Mouse (Mus musculus): ENCODE results near the gene Mapre3.

Mapre3 gene

DNA sequence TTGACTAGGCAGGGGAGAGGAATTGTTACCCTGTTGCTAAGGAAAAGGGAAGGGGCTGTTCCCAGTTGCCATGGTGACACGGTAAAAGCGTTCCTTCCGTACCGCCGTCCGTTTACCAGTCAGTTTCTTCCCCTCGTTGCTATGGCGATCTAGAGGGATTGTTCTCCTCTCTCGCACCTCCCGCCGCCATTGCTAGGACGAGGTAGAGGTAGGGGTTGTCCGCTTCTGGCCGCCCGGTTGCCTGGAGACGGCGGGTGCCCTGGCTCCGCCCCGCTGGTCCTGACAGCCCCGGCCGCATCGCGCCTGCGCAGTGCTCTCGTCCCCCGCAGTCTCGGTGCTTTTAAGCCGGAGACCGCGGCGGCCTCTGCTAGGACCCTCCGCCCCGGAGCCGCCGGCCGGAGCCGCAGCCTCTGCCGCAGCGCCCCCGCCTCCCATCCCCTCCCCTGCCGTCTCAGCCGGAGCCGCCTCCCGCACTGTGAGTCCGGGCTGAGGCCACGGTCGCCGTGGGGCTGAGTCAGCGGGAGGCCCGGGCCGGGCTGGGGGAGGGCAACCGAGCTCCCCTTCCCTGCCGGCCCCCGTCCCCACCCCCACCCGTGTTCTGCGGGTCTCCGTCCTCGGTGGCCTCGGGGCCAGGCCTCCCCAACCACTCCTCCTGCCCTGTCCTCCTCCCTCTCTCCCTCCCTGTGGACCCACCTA is at the start of gene Mapre3:
Gene Mapre3, plus strand, starts transcription at position 218 of the 696 bp plus-strand sequence.
- peak; percentile 95 for DNase-seq

DNA sequence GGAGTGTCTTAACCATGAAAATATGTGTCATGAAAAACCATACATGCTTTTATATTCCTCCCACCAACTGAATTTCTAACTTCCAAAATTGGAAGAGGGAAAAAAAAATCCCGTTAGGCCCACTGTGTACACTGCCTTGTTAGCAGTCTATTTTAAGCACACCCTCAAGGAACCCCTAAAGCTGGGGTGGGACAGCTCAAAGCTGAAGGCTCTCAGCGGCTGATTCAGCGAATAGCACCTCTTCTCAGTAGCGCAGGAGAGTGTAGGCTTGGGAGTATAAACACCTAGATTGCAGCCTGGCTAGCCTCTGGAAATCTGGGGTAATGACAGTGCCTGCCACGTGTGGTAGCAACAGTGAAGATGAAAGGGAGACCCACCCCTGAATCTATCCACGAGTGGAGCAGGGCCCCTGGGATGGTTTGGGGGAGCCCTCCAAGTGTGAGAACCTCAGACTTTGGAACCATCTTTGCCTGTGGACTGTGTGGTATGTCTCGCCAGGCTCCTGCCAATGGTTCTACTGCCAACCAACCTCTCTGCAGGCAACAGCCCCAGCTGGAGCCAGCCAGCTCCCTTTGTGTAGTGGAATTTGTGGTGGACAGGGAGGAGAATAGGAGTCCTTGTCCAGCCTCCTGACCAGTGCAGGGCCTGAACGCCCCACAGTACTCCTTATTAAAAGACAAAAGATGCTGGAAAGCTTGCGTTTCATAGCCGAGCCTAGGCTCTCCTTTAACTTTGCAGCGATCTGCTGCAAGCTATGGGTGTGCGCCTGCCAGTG is 48.7 kb upstream of the Mapre3 start:
- DNase-seq: no peak

DNA sequence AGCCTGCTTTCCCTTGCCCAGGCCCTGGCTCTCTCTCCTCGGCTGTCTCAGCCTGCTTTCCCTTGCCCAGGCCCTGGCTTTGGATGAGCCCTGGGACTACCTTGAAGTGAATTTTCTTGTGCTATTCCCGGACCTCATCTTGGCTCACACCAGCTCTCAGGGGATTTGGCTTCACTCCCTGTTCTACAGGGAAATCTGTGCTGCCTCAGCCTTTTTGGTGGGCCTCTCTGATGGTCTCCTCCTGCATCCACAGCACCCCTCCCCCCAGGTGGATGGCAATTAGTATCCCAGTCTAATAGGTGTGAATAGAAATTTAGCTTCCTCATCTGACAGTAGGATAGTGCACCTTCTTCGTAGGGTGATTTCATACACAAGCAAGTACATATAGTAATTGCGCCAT is 46.4 kb upstream of the Mapre3 start:
- no peak for DNase-seq

DNA sequence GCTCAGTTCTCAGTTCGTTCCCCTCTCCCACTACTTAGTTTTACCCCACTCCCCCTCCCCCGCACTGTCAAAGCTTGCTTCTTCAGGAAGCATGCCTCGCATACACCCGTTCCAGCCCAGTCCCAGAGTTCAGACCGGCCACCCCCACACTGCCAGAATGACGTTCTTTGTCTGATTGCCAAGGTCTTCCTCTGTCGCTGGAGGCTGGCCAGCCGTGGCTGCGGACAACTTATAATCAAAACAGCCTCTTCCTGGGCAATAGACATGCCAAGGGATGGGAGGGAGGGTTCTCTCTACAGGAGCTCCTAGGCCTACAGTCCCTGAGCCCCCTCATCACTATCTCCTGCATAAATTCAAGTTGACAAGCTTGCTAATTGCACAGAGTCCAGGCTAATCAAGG is 45.8 kb upstream of the Mapre3 start:
- DNase-seq: peak; percentile 72

DNA sequence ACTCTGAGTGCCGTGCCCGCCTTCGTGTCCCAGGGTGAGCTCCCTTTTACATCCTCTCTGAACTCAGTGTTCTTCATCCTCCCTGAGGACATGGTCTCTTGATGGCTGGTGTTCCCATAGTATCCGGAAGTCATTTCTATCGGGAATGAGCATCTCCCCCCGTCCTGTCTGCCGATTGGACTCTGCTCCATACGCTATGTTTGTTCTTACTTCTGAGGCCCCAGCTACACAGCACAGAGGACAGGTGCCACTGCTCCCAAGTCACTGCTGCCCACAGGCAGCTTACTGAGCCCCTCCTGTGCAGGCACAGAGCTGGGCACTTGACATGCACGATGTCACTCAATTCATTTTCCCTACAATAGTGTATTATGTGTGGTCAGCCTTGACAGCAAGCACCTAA is 45.4 kb upstream of the Mapre3 start:
- DNase-seq: no peak

DNA sequence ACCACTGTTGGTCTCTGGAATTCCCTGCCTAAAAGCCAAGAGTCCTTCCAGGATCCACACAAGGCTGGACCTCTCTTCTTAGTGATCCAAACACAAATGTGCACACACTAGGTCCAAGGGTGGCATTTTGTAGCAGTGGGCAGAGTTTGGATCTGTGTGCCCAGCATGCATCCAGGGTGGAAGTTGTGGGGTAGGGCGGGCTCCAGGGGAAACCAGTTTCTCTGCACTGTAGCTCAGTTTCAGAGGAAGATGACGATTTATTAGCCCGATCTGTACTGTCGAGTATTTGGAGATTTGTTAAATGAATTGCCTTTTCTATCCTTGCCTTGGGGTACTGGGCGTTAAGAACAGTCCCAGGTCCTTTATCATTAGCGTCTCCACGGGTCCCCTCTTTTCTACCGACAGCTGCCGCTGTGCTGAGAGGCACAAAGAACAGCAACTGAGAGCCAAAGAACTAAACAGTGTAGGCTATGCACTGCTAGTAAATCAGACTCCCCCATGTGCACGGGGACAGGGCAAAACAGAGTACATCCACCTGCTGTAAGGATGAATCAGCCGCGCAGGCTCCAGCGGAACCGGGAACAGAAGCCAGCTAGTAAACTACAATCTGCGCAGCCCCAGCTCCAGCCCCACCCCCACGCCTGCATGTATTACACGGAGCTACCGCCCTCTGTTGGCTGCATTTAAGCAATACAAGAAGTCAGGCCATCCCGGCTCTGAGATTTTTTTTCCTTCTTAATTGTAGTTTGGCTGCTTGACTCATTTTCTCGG is 39.7 kb upstream of the Mapre3 start:
- DNase-seq: peak; percentile 91

DNA sequence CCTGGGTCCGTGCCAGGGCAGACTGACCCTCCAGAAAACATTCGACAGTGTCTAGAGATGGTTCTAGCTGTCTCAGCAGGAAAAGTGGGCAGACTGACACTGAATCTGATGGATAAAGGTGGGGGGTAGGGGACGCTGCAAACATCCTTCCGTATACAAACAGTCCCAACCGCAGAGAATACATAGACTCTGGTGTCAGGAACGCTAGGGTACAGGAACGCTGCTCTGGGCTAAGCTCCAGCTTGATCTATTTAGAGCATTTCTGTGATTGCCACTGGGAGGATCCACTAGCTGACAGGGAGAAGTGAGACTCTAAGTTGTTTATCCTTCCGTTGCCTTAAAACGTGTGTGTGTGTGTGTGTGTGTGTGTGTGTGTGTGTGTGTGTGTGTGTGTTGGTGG is 33.7 kb upstream of the Mapre3 start:
- no peak for DNase-seq

DNA sequence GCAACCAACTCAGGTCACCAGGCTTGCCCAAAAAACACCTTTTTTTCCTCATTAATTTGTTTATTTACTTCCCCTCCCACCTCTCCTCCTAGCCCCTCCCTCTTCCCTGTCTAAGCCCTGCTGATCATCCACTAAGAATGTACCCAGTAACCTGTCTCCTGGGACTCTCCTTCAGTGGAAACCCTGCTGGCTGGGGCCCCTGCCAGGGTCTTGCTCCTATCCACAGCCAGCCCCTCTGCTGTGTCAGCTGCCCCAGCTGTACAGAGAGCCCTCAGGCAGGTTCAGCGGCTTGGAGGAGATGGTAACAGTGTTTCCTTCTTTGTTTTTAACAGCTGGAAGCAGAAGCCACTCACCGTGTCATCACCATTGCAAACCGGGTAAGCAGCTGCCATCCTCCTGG is 33.3 kb upstream of the Mapre3 start:
- DNase-seq: no peak

DNA sequence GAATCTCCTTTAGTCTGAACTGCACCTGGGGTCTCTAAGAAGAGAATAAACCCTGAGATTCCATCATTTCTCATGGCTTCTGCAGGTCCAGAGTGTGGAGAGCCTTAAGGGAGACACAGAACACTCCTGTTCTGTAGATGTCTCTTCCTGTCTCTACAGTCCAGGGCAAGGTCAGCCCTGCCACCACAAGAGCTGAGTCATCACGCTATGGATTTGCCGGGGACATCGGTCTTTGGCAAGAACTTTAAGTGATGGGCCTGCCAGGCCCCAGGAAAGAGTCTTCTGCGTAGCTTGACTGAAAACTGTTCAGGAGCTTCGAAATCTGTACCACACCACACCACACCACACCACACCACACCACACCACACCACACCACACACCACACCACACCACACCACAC is 27.1 kb upstream of the Mapre3 start:
- DNase-seq: no peak

DNA sequence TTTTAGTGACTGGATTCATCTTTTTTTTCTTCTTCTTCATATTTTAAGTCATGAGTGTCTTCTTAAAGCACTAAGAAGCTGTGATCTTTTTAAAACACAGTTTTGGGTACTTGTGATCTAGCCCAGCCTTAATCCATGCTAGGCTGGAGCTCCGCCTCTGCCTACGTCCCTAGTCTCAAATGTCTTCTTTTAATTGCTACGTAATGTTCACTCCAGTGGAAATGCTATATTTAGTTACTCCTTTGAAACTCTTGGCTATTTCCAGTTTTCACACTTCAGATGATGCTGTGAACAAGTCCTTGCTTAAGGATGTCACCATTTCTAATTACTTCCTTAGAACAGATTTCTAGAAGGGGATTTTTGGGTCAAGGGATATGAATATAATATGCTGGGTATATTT is 24.4 kb upstream of the Mapre3 start:
- no peak for DNase-seq

DNA sequence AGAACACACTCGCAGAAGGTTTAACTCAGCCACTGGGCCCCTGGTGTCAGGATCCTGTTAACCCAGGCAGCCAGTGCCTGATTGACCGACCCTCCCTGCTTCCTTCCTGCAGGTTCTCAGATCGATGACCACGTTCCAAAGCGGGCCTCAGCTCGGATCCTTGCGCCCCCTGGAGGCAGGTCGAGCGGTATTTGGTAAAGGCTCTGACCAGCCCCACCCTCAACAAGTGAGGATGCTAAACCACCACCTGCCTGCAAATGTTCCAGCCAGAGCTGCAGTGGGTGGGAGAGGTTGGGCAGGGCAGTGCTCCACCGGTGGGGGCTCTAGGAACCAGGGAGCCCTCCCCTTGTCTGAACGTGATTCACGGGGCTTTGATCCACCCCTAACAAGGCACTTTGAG is 18.3 kb upstream of the Mapre3 start:
- peak; percentile 81 for DNase-seq

DNA sequence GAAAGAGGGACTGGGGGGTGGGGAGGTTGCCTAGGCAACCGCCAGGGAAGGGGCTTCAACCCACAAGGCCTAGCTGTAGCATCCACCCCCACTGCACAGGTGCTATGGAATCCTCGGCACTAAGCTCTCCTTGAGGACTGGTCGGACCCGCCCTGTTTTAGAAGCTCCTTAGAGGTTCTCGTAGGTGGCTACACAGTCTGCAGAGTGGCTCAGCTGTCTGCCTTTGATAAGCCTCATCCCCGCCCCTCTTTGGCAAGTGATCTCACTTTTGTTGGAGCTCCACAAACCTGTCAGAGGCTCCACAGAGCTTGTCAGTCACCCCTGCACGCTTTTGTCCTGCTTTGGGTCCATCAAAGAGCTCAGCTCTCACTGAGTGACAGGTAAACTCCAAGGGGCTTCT is 17.0 kb upstream of the Mapre3 start:
- DNase-seq: no peak

DNA sequence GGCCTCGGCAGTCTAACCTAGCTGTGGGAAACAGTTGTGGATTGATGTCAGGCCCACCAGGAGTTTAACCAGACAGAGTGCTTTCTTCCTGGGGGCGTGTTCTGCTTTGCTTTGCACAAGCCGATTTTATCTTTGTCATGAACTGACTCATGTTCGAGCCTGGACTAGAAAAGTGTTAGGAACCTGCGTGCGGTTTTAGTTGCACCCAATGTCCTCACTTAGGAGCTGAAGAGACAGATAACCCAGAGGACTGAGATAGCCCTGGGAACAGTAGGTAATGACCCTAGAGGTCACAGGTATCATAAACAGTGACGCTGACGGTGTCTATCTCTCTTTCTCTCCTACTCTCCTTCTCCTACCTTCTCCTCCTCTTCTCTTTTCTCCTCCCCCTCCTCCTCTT is 16.5 kb upstream of the Mapre3 start:
- DNase-seq: no peak

DNA sequence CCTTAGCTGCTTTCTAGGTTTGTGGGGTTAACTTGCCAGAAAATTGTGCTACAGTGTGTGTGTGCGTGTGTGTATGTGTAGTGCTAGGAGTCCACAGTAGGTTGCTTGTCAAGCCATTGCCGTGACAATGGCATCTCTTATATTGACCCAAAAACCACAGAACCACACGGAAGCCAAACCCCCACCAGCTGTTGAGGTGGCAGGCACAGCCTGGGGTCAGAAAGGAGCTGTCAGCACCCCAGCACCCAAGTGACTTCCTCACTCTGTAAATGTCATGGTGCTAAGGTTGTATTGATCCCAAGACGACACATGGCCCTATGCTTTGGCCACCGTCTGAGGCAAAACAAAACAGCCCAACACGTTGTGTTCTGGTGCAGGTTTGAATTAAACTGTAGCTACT is 15.5 kb upstream of the Mapre3 start:
- no peak for DNase-seq

DNA sequence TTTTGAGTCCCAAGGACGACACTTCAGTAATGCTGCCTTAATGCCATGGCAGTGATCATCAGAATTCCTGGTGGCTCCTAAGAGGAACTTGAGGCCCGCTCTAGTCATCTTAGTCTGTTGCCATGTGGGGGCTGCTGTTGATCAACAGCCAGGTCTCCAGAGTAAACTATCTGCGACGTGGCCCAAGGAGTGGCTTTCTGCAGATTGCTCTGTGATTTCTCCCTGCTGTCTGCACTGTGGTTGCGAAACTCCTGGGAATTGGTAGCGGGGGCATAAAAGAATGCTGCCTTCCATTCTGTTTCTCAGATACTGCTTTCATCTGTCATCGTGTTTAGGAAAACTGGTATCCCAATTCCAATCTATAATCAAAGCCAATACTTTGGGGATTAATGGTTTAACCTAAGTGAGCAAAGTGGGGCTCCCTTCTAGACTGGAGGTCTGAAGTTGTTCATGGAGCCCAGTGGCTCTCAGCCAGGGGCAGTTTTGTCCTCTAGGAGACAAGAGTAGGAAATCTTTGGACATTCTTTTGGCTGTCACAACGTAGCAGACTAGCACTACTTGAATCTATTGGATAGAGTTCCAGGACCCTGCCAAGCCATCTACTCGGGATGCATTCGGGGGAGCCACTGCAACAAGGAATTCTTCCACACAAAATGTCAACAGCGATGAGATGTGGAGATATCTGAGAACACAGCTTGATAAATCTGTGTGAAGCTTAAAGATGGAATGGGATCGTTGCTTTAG is 11.5 kb upstream of the Mapre3 start:
- no peak for DNase-seq

DNA sequence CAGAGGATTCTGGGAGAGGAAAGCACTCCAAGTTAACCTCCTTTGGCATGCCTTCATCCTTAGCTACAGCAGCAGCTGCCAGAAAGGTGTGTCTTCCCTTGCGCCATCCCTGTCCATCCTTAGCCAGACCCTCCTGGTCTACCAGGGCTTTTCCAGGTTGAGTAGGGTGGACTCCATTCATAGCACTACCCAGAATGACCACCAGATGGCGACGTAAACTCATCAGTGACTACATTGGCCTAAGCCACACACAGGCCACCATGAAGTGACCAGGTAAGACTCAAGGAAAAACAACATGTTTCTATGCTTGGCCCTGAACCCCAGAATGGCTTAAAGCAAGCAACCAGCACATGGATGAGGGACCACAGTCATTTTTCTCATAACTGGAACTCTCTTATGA is 8.3 kb upstream of the Mapre3 start:
- DNase-seq: peak; percentile 90

DNA sequence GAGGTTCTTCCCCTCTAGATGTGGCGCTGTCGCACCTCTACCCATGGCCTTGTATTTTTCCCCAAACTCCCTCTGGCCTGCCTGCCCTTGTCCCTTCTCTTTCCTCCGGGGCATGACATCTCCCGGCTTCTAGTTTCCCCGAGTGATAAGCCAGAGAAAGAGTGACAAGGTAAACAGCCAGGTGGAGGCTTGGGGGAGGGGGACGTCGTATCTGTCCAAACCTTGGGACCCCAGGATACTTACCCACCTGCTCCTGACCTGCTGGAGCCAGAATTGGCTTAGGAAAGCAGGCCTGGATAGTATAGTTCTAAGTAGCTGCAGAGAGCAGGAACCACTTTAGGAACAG is 652 bp downstream of the Mapre3 start:
- no peak for DNase-seq

DNA sequence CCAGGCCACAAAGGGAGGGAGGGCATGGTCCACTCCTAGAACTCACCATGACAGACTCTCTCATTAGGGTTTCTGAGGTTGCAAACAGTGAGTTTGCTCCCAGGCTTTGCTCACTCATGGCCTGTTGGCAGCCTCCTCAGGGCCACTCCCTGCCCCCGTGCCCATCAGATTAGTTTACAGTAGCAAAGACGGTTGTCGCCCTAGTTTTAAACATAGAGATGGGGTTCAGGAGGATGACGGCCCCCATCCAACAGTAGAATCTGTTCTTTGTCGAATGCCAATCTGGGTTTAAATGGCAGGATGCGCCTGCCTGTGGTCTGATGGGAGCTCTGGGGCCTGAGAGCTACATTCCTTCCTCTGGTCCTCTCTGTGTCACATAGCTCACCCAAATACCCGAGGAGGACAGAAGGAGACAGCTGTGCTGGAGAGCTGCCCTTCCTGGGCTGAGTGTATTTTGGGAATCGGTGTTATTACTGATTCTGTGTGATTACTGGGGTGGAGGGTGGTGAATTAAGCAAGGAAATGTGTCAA is 1.9 kb downstream of the Mapre3 start:
- DNase-seq: no peak

DNA sequence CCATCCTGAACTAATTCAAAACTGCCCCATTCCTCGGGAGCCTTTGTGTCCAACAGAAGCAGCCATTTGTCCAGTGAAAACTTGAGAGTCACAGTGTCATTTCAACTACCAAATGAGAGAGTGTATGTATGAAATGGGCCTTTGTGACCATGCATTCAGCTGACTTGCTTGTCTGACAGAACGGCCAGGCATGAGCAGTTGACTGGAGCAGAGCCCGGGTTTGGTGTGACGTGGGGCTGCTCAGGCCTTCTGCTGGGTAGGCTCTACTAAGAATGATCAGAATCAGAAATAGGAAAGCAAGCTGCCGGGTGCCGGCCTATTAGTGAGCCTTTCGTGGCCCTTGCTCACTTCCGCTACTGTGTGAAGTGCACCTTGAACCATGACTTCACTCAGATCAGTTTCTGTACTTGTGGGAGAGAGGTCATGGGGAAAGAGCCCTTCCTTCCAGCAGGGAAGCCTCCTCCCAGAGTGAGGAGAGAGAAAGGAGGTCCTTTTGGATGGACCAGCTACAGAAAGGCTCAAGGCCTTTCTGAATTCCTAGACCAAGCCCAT is 4.4 kb downstream of the Mapre3 start:
- no peak for DNase-seq

DNA sequence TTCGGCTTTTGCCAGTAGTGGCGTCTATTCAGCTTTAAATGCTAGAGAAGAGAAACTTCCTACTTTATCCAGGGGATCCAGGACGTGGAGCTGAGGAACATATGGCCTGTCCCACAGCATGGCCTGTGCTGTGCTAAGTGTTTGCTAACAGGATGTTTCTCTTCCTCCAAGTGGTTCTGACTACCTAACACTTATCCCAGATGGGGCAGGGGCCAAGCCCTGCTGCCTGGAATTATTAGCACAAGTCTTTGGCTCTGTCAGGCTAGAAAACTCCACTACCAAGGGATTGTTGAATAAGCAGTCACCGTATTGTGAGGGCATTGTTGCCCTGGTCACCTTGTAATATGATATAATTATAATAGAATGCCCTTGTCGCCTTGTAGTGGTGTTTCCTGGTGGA is 8.2 kb downstream of the Mapre3 start:
- DNase-seq: no peak

DNA sequence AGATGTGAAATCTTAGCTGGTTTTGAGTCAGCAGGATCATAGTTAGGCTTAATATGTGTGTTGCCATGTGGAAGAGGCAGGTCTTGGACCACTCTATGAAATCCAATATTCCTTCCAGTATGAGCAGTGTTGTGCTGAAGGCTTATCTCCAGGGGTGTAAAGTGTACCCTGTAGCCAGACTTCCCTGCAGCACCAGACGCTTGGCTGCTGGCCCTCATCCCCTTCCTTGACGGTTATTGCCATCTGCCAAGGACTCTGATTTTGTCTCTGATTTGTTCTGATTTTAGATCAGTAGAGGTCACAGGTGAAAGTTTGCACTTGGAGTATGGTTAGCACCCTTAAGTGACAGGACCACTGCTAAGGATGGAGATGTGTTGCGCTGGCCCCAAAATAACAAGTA is 8.7 kb downstream of the Mapre3 start:
- no peak for DNase-seq

DNA sequence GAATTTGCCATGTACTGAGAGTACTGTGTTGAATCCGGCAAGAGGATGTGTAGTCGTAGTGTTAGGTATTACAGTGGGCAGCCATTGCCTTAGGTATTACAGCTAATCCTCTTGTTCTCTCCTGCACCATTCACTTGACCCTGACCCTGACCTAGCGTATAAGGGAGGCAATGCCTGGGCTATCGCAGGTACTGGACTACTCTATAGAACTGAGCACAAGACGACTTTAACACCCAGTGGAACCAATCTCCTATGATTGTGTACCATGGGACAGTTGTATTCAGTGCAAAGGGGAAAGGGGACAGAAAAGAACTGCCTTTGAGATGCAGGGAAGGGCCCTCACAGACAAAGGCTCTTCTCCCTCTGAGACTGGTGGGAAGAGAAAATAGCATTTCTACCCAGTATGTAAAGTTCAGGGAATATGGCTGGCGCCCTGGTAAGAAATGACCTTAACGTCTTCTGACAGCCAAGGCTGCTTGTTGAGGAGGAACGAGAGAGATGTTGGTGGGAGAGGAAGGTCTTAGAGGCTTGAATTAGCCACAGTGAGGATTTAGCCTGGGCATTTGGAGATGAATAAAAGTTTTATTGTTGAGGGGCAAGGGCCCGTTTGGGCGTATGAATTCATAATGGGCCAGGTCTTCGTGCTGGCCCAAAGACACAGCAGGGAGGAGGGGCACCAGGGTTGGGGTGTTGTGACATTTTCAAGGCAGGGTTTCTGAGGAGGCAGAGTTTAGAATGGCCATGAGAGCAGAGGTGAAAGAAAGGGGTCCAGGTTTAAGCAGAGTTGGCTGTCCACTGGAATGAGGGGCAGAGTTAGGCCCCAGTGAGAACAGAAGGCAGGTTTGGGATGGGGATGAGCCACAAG is 9.9 kb downstream of the Mapre3 start:
- DNase-seq: no peak

All from kidney, postnatal 14 days (tissue).